Mouse (Mus musculus): ENCODE results near the gene Spint3.

DNA sequence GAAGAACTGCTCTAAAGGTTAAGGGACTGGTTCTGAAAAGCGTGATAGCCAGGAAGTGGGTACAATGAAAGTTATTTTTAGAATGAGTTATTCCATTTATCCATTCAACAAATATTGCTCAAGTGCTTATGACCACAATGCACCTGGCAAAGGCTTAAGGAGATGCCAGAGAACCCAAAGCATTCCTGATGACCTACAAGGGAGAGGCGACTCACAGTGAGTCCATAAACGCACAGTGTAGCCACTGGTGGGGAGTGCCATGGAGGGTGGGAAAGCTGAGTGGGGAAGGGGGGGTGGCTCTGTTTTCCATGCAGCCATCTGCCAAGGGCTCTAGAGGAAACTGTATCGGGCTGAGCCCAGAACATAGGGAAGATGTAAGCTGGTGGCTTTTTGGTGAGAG is 23.9 kb downstream of the Spint3 start:
- TF ChIP-seq POLR2A (IDR thresholded peaks at IDR 0.05; ENCODE audit: low read depth, low read length), result no peak
- no peak for TF ChIP-seq CTCF (IDR thresholded peaks at IDR 0.05; ENCODE audit: borderline replicate concordance, insufficient read depth, low read length)
